Mouse (Mus musculus) heart, postnatal 0 days (tissue): Measurements from ENCODE around the gene Gpld1. TPM values are rescaled to one million over a fixed set of nuclear protein-coding genes. Genes with fewer than 3 reads are reported as not detected.

ENCODE experiments used
- ATAC-seq: fragments of 200-750 bp; cut with Nextera tagmentation; 2 replicates; pipeline ENCODE4 v1.8.0; 2017; ENCODE audit warnings: low read depth, moderate number of reproducible peaks, moderate library complexity; ENCODE audit not compliant: insufficient read depth
- DNase-seq: peaks from one replicate; pipeline ENCODE4 v3.0.0-alpha.2; 2016; ENCODE audit warnings: low spot score
- H3K27ac ChIP-seq: fragments of 300-500 bp; sonication (generic); 2 replicates; pipeline ENCODE4 v1.5.1; 2014; ENCODE audit warnings: low read depth, mild to moderate bottlenecking
- H3K27me3 ChIP-seq: fragments of 300-500 bp; sonication (generic); 2 replicates; pipeline ENCODE4 v1.6.1; 2014; ENCODE audit warnings: low read length, mixed read lengths; ENCODE audit not compliant: control insufficient read depth, insufficient read depth
- H3K36me3 ChIP-seq: fragments of 300-500 bp; sonication (generic); replicated peaks from 2 replicates; pipeline ENCODE4 v1.6.1; 2014; ENCODE audit warnings: low read length, mixed read lengths; ENCODE audit not compliant: control insufficient read depth, insufficient read depth
- H3K4me1 ChIP-seq: fragments of 300-500 bp; sonication (generic); 2 replicates; pipeline ENCODE4 v1.6.1; 2014; ENCODE audit warnings: antibody characterized with exemption; ENCODE audit not compliant: control insufficient read depth, insufficient read depth
- H3K4me2 ChIP-seq: fragments of 300-500 bp; sonication (generic); 2 replicates; pipeline ENCODE4 v1.6.1; 2014; ENCODE audit warnings: low read depth, mild to moderate bottlenecking, low read length, moderate library complexity
- H3K4me3 ChIP-seq: fragments of 300-500 bp; sonication (generic); 2 replicates; pipeline ENCODE4 v1.5.1; 2014; ENCODE audit warnings: low read depth, low read length
- H3K9ac ChIP-seq: fragments of 300-500 bp; sonication (generic); replicated peaks from 2 replicates; pipeline ENCODE4 v1.6.1; 2014; ENCODE audit warnings: low read depth, low read length, mixed read lengths
- H3K9me3 ChIP-seq: fragments of 300-500 bp; sonication (generic); replicated peaks from 2 replicates; pipeline ENCODE4 v1.6.1; 2016; ENCODE audit warnings: low read length; ENCODE audit not compliant: control insufficient read depth
- CTCF ChIP-seq: IDR thresholded peaks from 2 replicates; pipeline ENCODE4 v1.5.1; 2016; ENCODE audit warnings: antibody characterized with exemption, control low read depth, low read depth
- EP300 ChIP-seq: IDR thresholded peaks from 2 replicates; pipeline ENCODE4 v1.6.1; 2016; ENCODE audit warnings: antibody characterized with exemption, low read depth
- WGBS: fragments of 180-500 bp; shearing (Covaris S2); extraction: QIAGEN DNeasy Blood & Tissue Kit; methylation state at CpG from one replicate; pipeline ENCODE4 v1.1.7; 2014; 5-methylcytosine and 5-hydroxymethylcytosine counted together
- polyA plus RNA-seq: library from polyadenylated mRNA; unstranded; fragments of >200 nt; fragmentation: Nextera tagmentation; extraction: Ambion mirVana; gene quantifications from 2 replicates; pipeline ENCODE4 v1.2.1, GENCODE M21; 2015
- total RNA-seq: library from RNA; depleted of rRNA; stranded (reverse); fragments of >200 nt; gene quantifications from 2 replicates; pipeline ENCODE4 v1.2.3, GENCODE M21; 2014; ENCODE audit warnings: low replicate concordance; rRNA removed

Gene Gpld1
- total and polyA plus RNA-seq, 2 experiments from 2014 or later = 0.04 to 0.40 TPM

DNA sequence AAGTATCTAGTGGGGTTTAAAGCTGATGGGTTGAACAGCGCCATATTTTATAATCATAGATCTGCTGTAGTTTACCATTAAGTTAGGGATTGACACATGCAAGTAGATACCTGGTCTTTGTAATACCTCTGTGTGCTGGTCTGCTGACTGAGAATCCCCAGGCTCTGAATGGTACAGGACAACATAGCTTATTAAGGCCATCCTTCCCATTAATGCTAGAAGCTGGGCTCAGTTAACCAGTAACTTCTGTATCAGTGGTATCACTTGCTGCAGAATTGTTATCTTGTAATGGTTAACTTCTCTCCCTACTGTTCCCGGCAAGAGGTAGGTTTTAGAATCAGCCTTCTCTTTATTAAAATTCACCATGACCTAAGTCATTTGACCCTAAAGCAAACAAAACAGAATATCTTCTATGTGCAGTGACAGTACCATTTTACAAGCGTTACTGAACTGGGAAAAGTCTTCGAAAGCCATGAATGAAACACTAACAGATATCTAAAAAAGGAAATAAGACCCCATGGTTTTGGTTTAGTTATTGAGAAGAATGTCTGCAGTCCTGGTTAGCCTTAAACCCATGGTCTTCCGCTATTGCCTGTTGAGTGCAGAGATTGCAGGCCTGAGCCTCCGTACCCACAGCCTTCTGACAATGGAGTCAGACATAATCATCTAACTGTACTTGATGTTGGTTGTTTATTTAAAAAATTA, 83.6 kb downstream of the Gpld1 start:
- Histone ChIP-seq H3K27ac (no peak overlapping the region), H3K9me3 (no peaks in the 10 kb centered on the region), H3K4me3 (no peak overlapping the region), H3K4me2 (no peak overlapping the region), H3K27me3 (no peaks in the 10 kb centered on the region), H3K4me1 (no peaks in the 10 kb centered on the region), H3K36me3 (no peaks in the 10 kb centered on the region), H3K9ac (no peak overlapping the region)
- WGBS = 84% methylated on average over 6 of the region's 6 CpGs
- no peak for DNase-seq
- ATAC-seq = no peak
- TF ChIP-seq EP300 (no peak), CTCF (no peak)

DNA sequence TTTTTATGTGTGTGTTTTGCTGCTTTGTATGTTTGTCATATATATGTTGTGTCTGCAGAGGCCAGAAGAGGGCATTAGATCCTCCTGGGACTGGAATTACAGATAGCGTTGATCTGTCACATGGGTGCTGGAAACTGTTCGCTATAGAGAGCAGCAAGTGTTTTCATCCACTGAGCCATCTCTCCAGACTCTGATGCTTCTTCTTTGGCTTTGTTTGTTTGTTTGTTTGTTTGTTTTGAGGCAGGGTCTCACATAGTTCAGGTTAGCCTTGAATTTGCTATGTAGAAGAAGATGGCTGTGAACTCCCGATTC, 84.1 kb downstream of the Gpld1 start:
- Histone ChIP-seq H3K27me3 (no peaks in the 10 kb centered on the region), H3K4me3 (no peak overlapping the region), H3K36me3 (no peaks in the 10 kb centered on the region), H3K9ac (no peak overlapping the region), H3K27ac (no peak overlapping the region), H3K4me1 (no peaks in the 10 kb centered on the region), H3K4me2 (no peak overlapping the region), H3K9me3 (no peaks in the 10 kb centered on the region)
- TF ChIP-seq EP300 = no peak
- no peak for TF ChIP-seq CTCF
- DNase-seq (no peak), ATAC-seq (no peak)
- 76% methylated on average over 3 of the region's 3 CpGs for WGBS

DNA sequence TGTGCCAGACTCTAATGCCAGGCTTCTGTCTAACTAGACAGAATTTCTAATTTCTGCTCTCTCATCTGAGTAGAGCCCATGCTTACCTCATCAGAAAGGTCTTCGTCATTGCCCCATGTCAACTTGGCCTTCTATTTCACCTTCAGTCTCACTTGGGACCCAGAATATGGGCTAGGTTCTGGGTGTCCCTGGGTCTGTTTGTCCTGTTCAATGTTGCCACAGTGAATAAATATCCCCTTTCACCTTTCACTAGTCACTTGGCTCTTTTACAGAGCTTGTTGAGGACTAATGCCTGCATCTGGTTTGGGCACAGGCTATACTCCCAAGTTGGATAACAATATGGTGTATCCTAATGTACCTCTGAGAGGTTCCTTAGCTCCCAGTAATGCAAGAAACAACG, 96.5 kb downstream of the Gpld1 start:
- H3K4me1 ChIP-seq = no peaks in the 10 kb centered on the region
- WGBS = 77% methylated on average over 2 of the region's 2 CpGs
- ATAC-seq (no peak), DNase-seq (no peak)
- H3K27ac ChIP-seq = no peak overlapping the region
- H3K36me3 ChIP-seq = no peaks in the 10 kb centered on the region
- no peaks in the 10 kb centered on the region for H3K9me3 ChIP-seq
- H3K4me2 ChIP-seq = no peak overlapping the region
- no peaks in the 10 kb centered on the region for H3K27me3 ChIP-seq
- no peak overlapping the region for H3K4me3 ChIP-seq
- no peak overlapping the region for H3K9ac ChIP-seq
- no peak for TF ChIP-seq CTCF
- TF ChIP-seq EP300 = no peak

Other genes with a start within 250 kb of the Gpld1 start
- not detected in 2 replicates for gene Armh2, start 201.9 kb upstream of the Gpld1 start, total RNA-seq
- gene Armh2, start 201.9 kb upstream of the Gpld1 start, polyA plus RNA-seq = not detected in 2 replicates
- gene Gmnn, start 181.2 kb upstream of the Gpld1 start, total RNA-seq = 28.2 and 29.8 TPM in 2 replicates
- 71.7 and 81.1 TPM in 2 replicates for gene Gmnn, start 181.2 kb upstream of the Gpld1 start, polyA plus RNA-seq
- gene BC005537, start 141.5 kb upstream of the Gpld1 start, total RNA-seq = 36.4 and 43.9 TPM in 2 replicates
- gene BC005537, start 141.5 kb upstream of the Gpld1 start, polyA plus RNA-seq = 13.2 and 14.0 TPM in 2 replicates
- 176 and 219 TPM in 2 replicates for gene Acot13, start 111.6 kb upstream of the Gpld1 start, total RNA-seq
- 609 and 634 TPM in 2 replicates for gene Acot13, start 111.6 kb upstream of the Gpld1 start, polyA plus RNA-seq
- gene Tdp2, start 111.5 kb upstream of the Gpld1 start, total RNA-seq = 24.2 and 27.5 TPM in 2 replicates
- gene Tdp2, start 111.5 kb upstream of the Gpld1 start, polyA plus RNA-seq = 17.4 and 18.5 TPM in 2 replicates
- gene D130043K22Rik, start 98.0 kb upstream of the Gpld1 start, total RNA-seq = not detected in 2 replicates
- 0.03 TPM in 1 of 2 replicates, not detected in the other for gene D130043K22Rik, start 98.0 kb upstream of the Gpld1 start, polyA plus RNA-seq
- 24.8 and 27.7 TPM in 2 replicates for gene Aldh5a1, start 5.5 kb upstream of the Gpld1 start, total RNA-seq
- 11.2 and 11.6 TPM in 2 replicates for gene Aldh5a1, start 5.5 kb upstream of the Gpld1 start, polyA plus RNA-seq
- gene Mrs2, start 77.2 kb downstream of the Gpld1 start, total RNA-seq = 19.1 and 28.3 TPM in 2 replicates
- 12.9 and 13.0 TPM in 2 replicates for gene Mrs2, start 77.2 kb downstream of the Gpld1 start, polyA plus RNA-seq
- 0.04 TPM in 1 of 2 replicates, not detected in the other for gene Dcdc2a, start 112.9 kb downstream of the Gpld1 start, total RNA-seq
- gene Dcdc2a, start 112.9 kb downstream of the Gpld1 start, polyA plus RNA-seq = 0.25 and 0.49 TPM in 2 replicates